Mouse (Mus musculus) hindbrain, embryonic 14.5 days (tissue): ENCODE results near the gene Ripk1. TPM values are rescaled to one million over a fixed set of nuclear protein-coding genes. Genes with fewer than 3 reads are reported as not detected.

Source experiments
- ATAC-seq: fragments of 200-750 bp; cut with Nextera tagmentation; 2 replicates; pipeline ENCODE4 v1.8.0; 2017; ENCODE audit warnings: moderate number of reproducible peaks, mild to moderate bottlenecking, moderate TSS enrichment, moderate library complexity; ENCODE audit not compliant: low FRiP score
- DNase-seq: peaks from one replicate; pipeline ENCODE4 v3.0.0-alpha.2; 2015; ENCODE audit warnings: low spot score
- H3K27ac ChIP-seq: fragments of 300-500 bp; sonication (generic); 2 replicates; pipeline ENCODE4 v1.5.1; 2014; ENCODE audit warnings: mild to moderate bottlenecking, moderate library complexity
- H3K27me3 ChIP-seq: fragments of 300-500 bp; sonication (generic); 2 replicates; pipeline ENCODE4 v1.6.1; 2014; ENCODE audit warnings: mild to moderate bottlenecking, low read length, mixed read lengths; ENCODE audit not compliant: control insufficient read depth, insufficient read depth
- H3K36me3 ChIP-seq: fragments of 300-500 bp; sonication (generic); replicated peaks from 2 replicates; pipeline ENCODE4 v1.6.1; 2014; ENCODE audit not compliant: control insufficient read depth, insufficient read depth
- H3K4me1 ChIP-seq: fragments of 300-500 bp; sonication (generic); replicated peaks from 2 replicates; pipeline ENCODE4 v1.6.1; 2014; ENCODE audit warnings: antibody characterized with exemption, low read length, mixed read lengths; ENCODE audit not compliant: control insufficient read depth, insufficient read depth
- H3K4me2 ChIP-seq: fragments of 300-500 bp; sonication (generic); replicated peaks from 2 replicates; pipeline ENCODE4 v1.6.1; 2014; ENCODE audit warnings: mild to moderate bottlenecking, moderate library complexity
- H3K4me3 ChIP-seq: fragments of 300-500 bp; sonication (generic); replicated peaks from 2 replicates; pipeline ENCODE4 v1.5.1; 2014; ENCODE audit warnings: mild to moderate bottlenecking, low read length
- H3K9ac ChIP-seq: fragments of 300-500 bp; sonication (generic); 2 replicates; pipeline ENCODE4 v1.6.1; 2014
- H3K9me3 ChIP-seq: fragments of 300-500 bp; sonication (generic); 2 replicates; pipeline ENCODE4 v1.6.1; 2016; ENCODE audit warnings: low read length; ENCODE audit not compliant: control insufficient read depth
- WGBS: fragments of 180-500 bp; shearing (Covaris S2); extraction: QIAGEN DNeasy Blood & Tissue Kit; methylation state at CpG from one replicate; pipeline ENCODE4 v1.1.7; 2014; 5-methylcytosine and 5-hydroxymethylcytosine counted together
- polyA plus RNA-seq: library from polyadenylated mRNA; unstranded; fragments of >200 nt; fragmentation: Nextera tagmentation; extraction: Ambion mirVana; gene quantifications from 2 replicates; pipeline ENCODE4 v1.2.1, GENCODE M21; 2014

Gene Ripk1
- polyA plus RNA-seq, 1 experiment from 2014 or later: 8.2 TPM

DNA sequence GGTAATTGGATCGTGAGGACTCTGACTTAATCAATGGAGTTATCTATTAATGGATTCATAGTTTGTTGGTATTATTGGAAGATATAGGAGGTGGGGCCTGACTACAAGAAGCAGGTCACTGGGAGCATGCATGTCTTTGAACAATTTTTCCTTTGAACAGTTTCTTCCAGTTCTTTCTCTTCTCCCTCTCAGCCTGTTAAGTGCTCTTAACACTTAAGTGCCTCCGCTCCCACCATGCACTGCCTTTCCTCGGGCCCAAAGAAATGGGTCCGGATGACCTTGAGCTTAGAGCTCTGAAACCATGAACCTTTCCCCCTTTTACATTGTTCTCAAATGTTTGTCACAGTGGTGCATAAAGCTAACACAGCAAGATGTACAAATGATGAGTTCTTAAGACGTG is 34.6 kb downstream of the Ripk1 start:
- 0 out of 2 replicates have a peak, but pooled peaks have one; percentile 1 for ATAC-seq
- H3K9me3 ChIP-seq: no peaks in the 10 kb centered on the region
- H3K27ac ChIP-seq: peak overlapping the region; percentile 87
- peak overlapping the region; percentile 93; the same call in 1 of the 2 replicates for H3K9ac ChIP-seq
- H3K4me3 ChIP-seq: no peak overlapping the region
- no peaks in the 10 kb centered on the region for H3K27me3 ChIP-seq
- H3K4me1 ChIP-seq: peaks cover 13% of the 10 kb centered on the region
- peaks cover 11% of the 10 kb centered on the region; the same call in 1 of the 2 replicates for H3K36me3 ChIP-seq
- WGBS: 87% methylated on average over 5 of the region's 5 CpGs
- no peak for DNase-seq
- H3K4me2 ChIP-seq: 0 out of 2 replicates have a peak overlapping the region, but pooled peaks have one; percentile 67

GRCm38 (mm10) chr13:34037172-34038055 is 35.3 kb downstream of the Ripk1 start, which contains the start of gene Bphl:
Bphl (plus strand) TSS chr13:34037597.
- Histone ChIP-seq H3K36me3 (peaks cover 11% of the 10 kb centered on the region; the same call in 1 of the 2 replicates), H3K27me3 (no peaks in the 10 kb centered on the region), H3K27ac (peak within 1 kb of the TSS; percentile 87), H3K9ac (peak within 1 kb of the TSS; percentile 93), H3K4me3 (peak within 1 kb of the TSS; percentile 76), H3K9me3 (no peaks in the 10 kb centered on the region), H3K4me1 (peaks cover 13% of the 10 kb centered on the region), H3K4me2 (peak within 1 kb of the TSS; percentile 67)
- WGBS: under 1% methylated on average over 37 of the region's 37 CpGs
- peak; percentile 93 for DNase-seq
- ATAC-seq: peak; percentile 95

DNA sequence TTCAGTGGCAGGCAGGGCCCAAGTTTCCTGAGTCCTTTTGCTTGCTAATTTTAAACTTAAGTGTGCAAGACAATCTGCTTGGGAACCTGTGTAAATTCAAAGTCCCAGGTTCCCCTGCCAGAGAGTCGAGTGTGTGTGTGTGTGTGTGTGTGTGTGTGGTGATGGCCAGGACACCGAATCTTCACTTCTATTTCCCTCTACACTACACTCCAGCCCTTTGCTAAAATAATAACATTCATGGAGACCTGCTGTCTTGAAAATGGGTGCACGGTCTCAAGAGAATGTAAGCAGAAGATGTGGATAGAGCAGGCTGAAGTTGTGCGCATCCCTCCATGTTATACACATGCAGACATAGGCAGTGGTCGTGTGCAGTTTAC is 35.9 kb downstream of the Ripk1 start:
- H3K27ac ChIP-seq: peak overlapping the region; percentile 87
- 45% methylated on average over 5 of the region's 5 CpGs for WGBS
- H3K27me3 ChIP-seq: no peaks in the 10 kb centered on the region
- peaks cover 13% of the 10 kb centered on the region for H3K4me1 ChIP-seq
- no peak for DNase-seq
- peak overlapping the region; percentile 76 for H3K4me3 ChIP-seq
- 0 out of 2 replicates have a peak, but pooled peaks cover 6% of the 10 kb centered on the region for H3K36me3 ChIP-seq
- H3K9ac ChIP-seq: peak overlapping the region; percentile 93
- no peaks in the 10 kb centered on the region for H3K9me3 ChIP-seq
- no peak for ATAC-seq
- peak overlapping the region; percentile 67 for H3K4me2 ChIP-seq

- WGBS: 48% methylated on average over 8 of the region's 8 CpGs
- Histone ChIP-seq H3K4me3 (peak overlapping the region; percentile 76), H3K9me3 (no peaks in the 10 kb centered on the region), H3K9ac (peak overlapping the region; percentile 37; the same call in 1 of the 2 replicates), H3K4me1 (peaks cover 13% of the 10 kb centered on the region), H3K27me3 (no peaks in the 10 kb centered on the region), H3K27ac (no peak overlapping the region), H3K4me2 (peak overlapping the region; percentile 67), H3K36me3 (0 out of 2 replicates have a peak, but pooled peaks cover 2% of the 10 kb centered on the region)
- DNase-seq (no peak), ATAC-seq (no peak)
Measured at GRCm38 (mm10) chr13:34038901-34039341, 36.8 kb downstream of the Ripk1 start.

GRCm38 (mm10) chr13:34040091-34040490 is 37.9 kb downstream of the Ripk1 start:
- H3K27me3 ChIP-seq: no peaks in the 10 kb centered on the region
- 88% methylated on average over 3 of the region's 3 CpGs for WGBS
- no peaks in the 10 kb centered on the region for H3K36me3 ChIP-seq
- DNase-seq (no peak), ATAC-seq (no peak)
- H3K9ac ChIP-seq: no peak overlapping the region
- no peaks in the 10 kb centered on the region for H3K9me3 ChIP-seq
- H3K4me3 ChIP-seq: no peak overlapping the region
- H3K27ac ChIP-seq: no peak overlapping the region
- peaks cover 13% of the 10 kb centered on the region for H3K4me1 ChIP-seq
- H3K4me2 ChIP-seq: no peak overlapping the region

DNA sequence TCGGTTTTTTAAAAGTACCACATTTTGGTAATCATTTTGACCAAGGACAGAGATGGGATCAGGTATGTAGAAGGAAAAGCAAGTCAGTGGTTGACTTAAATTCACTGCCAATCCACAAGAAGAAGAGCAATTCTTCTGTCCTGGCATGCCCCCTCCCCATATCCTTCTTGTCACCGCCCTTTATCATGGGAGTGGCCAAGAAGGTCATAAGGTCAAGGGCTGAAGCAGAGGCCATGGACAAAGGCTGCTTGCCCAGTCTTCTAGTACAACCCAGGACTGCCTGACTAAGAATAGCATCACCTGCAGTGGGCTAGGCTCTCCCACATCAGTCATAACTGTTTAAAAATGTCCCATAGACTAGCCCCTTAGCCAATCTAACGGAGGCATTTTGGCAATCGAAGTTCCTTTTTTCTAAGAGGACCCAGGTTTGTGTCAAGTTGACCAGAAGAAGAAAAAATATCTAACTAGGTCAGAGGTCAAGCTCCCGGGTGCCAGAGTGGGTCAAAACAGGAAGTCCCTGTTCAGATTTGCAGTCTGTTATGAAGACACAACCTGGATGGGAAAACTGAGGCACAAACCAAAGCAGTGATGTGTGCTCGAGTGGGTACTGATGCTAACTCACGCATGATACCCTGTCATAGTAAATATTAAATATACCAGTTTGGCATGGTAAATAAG is 41.7 kb downstream of the Ripk1 start:
- DNase-seq: no peak
- Histone ChIP-seq H3K4me3 (no peak overlapping the region), H3K27ac (no peak overlapping the region), H3K4me2 (no peak overlapping the region), H3K9me3 (no peaks in the 10 kb centered on the region), H3K27me3 (no peaks in the 10 kb centered on the region), H3K4me1 (peaks cover 4% of the 10 kb centered on the region), H3K9ac (no peak overlapping the region), H3K36me3 (peaks cover 9% of the 10 kb centered on the region)
- 77% methylated on average over 7 of the region's 7 CpGs for WGBS
- no peak for ATAC-seq

GRCm38 (mm10) chr13:34045511-34046249 is 43.5 kb downstream of the Ripk1 start:
- no peak overlapping the region for H3K27ac ChIP-seq
- whole genome bisulfite sequencing: 72% methylated on average over 5 of the region's 5 CpGs
- H3K9me3 ChIP-seq: no peaks in the 10 kb centered on the region
- H3K27me3 ChIP-seq: no peaks in the 10 kb centered on the region
- no peak overlapping the region for H3K4me2 ChIP-seq
- H3K4me1 ChIP-seq: no peaks in the 10 kb centered on the region
- ATAC-seq (no peak), DNase-seq (no peak)
- H3K9ac ChIP-seq: no peak overlapping the region
- no peak overlapping the region for H3K4me3 ChIP-seq
- peaks cover 18% of the 10 kb centered on the region for H3K36me3 ChIP-seq

GRCm38 (mm10) chr13:34046421-34047012 is 44.4 kb downstream of the Ripk1 start:
- Histone ChIP-seq H3K36me3 (peaks cover 26% of the 10 kb centered on the region), H3K27ac (no peak overlapping the region), H3K4me1 (no peaks in the 10 kb centered on the region), H3K9ac (no peak overlapping the region; the same call in 1 of the 2 replicates), H3K4me2 (no peak overlapping the region), H3K4me3 (no peak overlapping the region), H3K9me3 (no peaks in the 10 kb centered on the region), H3K27me3 (no peaks in the 10 kb centered on the region)
- WGBS: 40% methylated on average over 11 of the region's 11 CpGs
- ATAC-seq (peak; percentile 92), DNase-seq (peak; percentile 91)
